ENCODE assay signal across 1 mouse cellular context in genomic region chr7:107180406-107180805, GRCm38 (mm10).
TF ChIP-seq lines count a peak whose summit lies in the region.

No protein-coding gene starts in this region.

TF ChIP-seq in CH12.LX, 34 proteins besides CTCF, POLR2A, EP300 and RAD21:
- TF ChIP-seq ZMIZ1 (IDR thresholded peaks at IDR 0.05; ENCODE audit: low read depth, low read length) (no peak), HCFC1 (IDR thresholded peaks at IDR 0.05; ENCODE audit: low read depth, low read length) (no peak), BHLHE40 (IDR thresholded peaks at IDR 0.05; ENCODE audit: low read depth, low read length) (no peak), ETS1 (conservative IDR thresholded peaks at IDR 0.05; ENCODE audit: low read depth, low read length) (no peak), UBTF (IDR thresholded peaks at IDR 0.05; ENCODE audit: low read depth, low read length) (no peak), ZKSCAN1 (IDR thresholded peaks at IDR 0.05; ENCODE audit: borderline replicate concordance, low read depth, low read length) (no peak), MYC (IDR thresholded peaks at IDR 0.05; ENCODE audit: low read depth, low read length) (no peak), PAX5 (IDR thresholded peaks at IDR 0.05; ENCODE audit: low read length) (no peak), MXI1 (IDR thresholded peaks at IDR 0.05; ENCODE audit: low read depth, low read length) (no peak), SIN3A (IDR thresholded peaks at IDR 0.05; ENCODE audit: low read length) (no peak)
